Mouse (Mus musculus): Measurements from ENCODE around the gene Fam107b. TPM values are rescaled to one million over a fixed set of nuclear protein-coding genes. Genes with fewer than 3 reads are reported as not detected.

Fam107b gene
- polyA plus RNA-seq, 1 experiment: 25.9 TPM

GRCm38 (mm10) chr2:3641001-3641770, 70.9 kb downstream of the Fam107b start:
- 81% methylated on average over 9 of the region's 9 CpGs for WGBS
- no peak for DNase-seq (ENCODE audit: low read depth in 1 of 2, low spot score in 2 of 2)
- H3K27ac ChIP-seq (ENCODE audit: insufficient read depth, low read length): no peak overlapping the region
- H3K4me1 ChIP-seq (ENCODE audit: control insufficient read depth, insufficient read depth, insufficient read length): no peaks in the 10 kb centered on the region
- TF ChIP-seq CTCF (IDR thresholded peaks at IDR 0.05; ENCODE audit: extremely low read depth, insufficient read depth, insufficient read length, insufficient replicate concordance) (no peak), POLR2A (IDR thresholded peaks at IDR 0.05; ENCODE audit: low read depth, low read length) (no peak)
- no peaks in the 10 kb centered on the region for H3K36me3 ChIP-seq (ENCODE audit: control insufficient read depth, insufficient read depth, low read length)
- no peak overlapping the region for H3K4me3 ChIP-seq (ENCODE audit: extremely low read depth, insufficient read depth, insufficient read length)
- no peaks in the 10 kb centered on the region for H3K27me3 ChIP-seq (ENCODE audit: control insufficient read depth, insufficient read depth, low read length)

- Histone ChIP-seq H3K27me3 (ENCODE audit: control insufficient read depth, insufficient read depth, low read length) (no peaks in the 10 kb centered on the region), H3K36me3 (ENCODE audit: control insufficient read depth, insufficient read depth, low read length) (no peaks in the 10 kb centered on the region), H3K27ac (ENCODE audit: insufficient read depth, low read length) (no peak overlapping the region), H3K4me3 (ENCODE audit: extremely low read depth, insufficient read depth, insufficient read length) (no peak overlapping the region), H3K4me1 (ENCODE audit: control insufficient read depth, insufficient read depth, insufficient read length) (no peaks in the 10 kb centered on the region)
- TF ChIP-seq CTCF (IDR thresholded peaks at IDR 0.05; ENCODE audit: extremely low read depth, insufficient read depth, insufficient read length, insufficient replicate concordance) (no peak), POLR2A (IDR thresholded peaks at IDR 0.05; ENCODE audit: low read depth, low read length) (no peak)
- no peak for DNase-seq (ENCODE audit: low read depth in 1 of 2, low spot score in 2 of 2)
Measured at GRCm38 (mm10) chr2:3642949-3643348, 72.7 kb downstream of the Fam107b start.

GRCm38 (mm10) chr2:3645741-3646140, 75.5 kb downstream of the Fam107b start:
- Histone ChIP-seq H3K4me1 (ENCODE audit: control insufficient read depth, insufficient read depth, insufficient read length) (no peaks in the 10 kb centered on the region), H3K27ac (ENCODE audit: insufficient read depth, low read length) (no peak overlapping the region), H3K4me3 (ENCODE audit: extremely low read depth, insufficient read depth, insufficient read length) (no peak overlapping the region), H3K36me3 (ENCODE audit: control insufficient read depth, insufficient read depth, low read length) (no peaks in the 10 kb centered on the region), H3K27me3 (ENCODE audit: control insufficient read depth, insufficient read depth, low read length) (no peaks in the 10 kb centered on the region)
- WGBS: 79% methylated on average over 4 of the region's 4 CpGs
- no peak for TF ChIP-seq CTCF (IDR thresholded peaks at IDR 0.05; ENCODE audit: extremely low read depth, insufficient read depth, insufficient read length, insufficient replicate concordance)
- TF ChIP-seq POLR2A (IDR thresholded peaks at IDR 0.05; ENCODE audit: low read depth, low read length): no peak
- no peak for DNase-seq (ENCODE audit: low read depth in 1 of 2, low spot score in 2 of 2)

GRCm38 (mm10) chr2:3649171-3649570, 78.9 kb downstream of the Fam107b start:
- no peak for DNase-seq (ENCODE audit: low read depth in 1 of 2, low spot score in 2 of 2)
- no peaks in the 10 kb centered on the region for H3K36me3 ChIP-seq (ENCODE audit: control insufficient read depth, insufficient read depth, low read length)
- WGBS: 73% methylated on average over 5 of the region's 5 CpGs
- no peak overlapping the region for H3K4me3 ChIP-seq (ENCODE audit: extremely low read depth, insufficient read depth, insufficient read length)
- H3K27me3 ChIP-seq (ENCODE audit: control insufficient read depth, insufficient read depth, low read length): no peaks in the 10 kb centered on the region
- H3K27ac ChIP-seq (ENCODE audit: insufficient read depth, low read length): no peak overlapping the region
- no peaks in the 10 kb centered on the region for H3K4me1 ChIP-seq (ENCODE audit: control insufficient read depth, insufficient read depth, insufficient read length)
- TF ChIP-seq CTCF (IDR thresholded peaks at IDR 0.05; ENCODE audit: extremely low read depth, insufficient read depth, insufficient read length, insufficient replicate concordance): no peak
- TF ChIP-seq POLR2A (IDR thresholded peaks at IDR 0.05; ENCODE audit: low read depth, low read length): no peak

GRCm38 (mm10) chr2:3654606-3655005, 84.3 kb downstream of the Fam107b start:
- Histone ChIP-seq H3K4me1 (ENCODE audit: control insufficient read depth, insufficient read depth, insufficient read length) (peaks cover 24% of the 10 kb centered on the region; the same call in 1 of the 2 replicates), H3K27ac (ENCODE audit: insufficient read depth, low read length) (no peak overlapping the region), H3K4me3 (ENCODE audit: extremely low read depth, insufficient read depth, insufficient read length) (no peak overlapping the region), H3K36me3 (ENCODE audit: control insufficient read depth, insufficient read depth, low read length) (no peaks in the 10 kb centered on the region), H3K27me3 (ENCODE audit: control insufficient read depth, insufficient read depth, low read length) (no peaks in the 10 kb centered on the region)
- TF ChIP-seq CTCF (IDR thresholded peaks at IDR 0.05; ENCODE audit: extremely low read depth, insufficient read depth, insufficient read length, insufficient replicate concordance) (no peak), POLR2A (IDR thresholded peaks at IDR 0.05; ENCODE audit: low read depth, low read length) (no peak)
- no peak for DNase-seq (ENCODE audit: low read depth in 1 of 2, low spot score in 2 of 2)

- WGBS: 73% methylated on average over 3 of the region's 3 CpGs
- Histone ChIP-seq H3K36me3 (ENCODE audit: control insufficient read depth, insufficient read depth, low read length) (no peaks in the 10 kb centered on the region), H3K27ac (ENCODE audit: insufficient read depth, low read length) (peak overlapping the region; percentile 50; the same call in 1 of the 2 replicates), H3K27me3 (ENCODE audit: control insufficient read depth, insufficient read depth, low read length) (no peaks in the 10 kb centered on the region), H3K4me1 (ENCODE audit: control insufficient read depth, insufficient read depth, insufficient read length) (peaks cover 28% of the 10 kb centered on the region; the same call in 1 of the 2 replicates), H3K4me3 (ENCODE audit: extremely low read depth, insufficient read depth, insufficient read length) (no peak overlapping the region)
- no peak for TF ChIP-seq CTCF (IDR thresholded peaks at IDR 0.05; ENCODE audit: extremely low read depth, insufficient read depth, insufficient read length, insufficient replicate concordance)
- no peak for TF ChIP-seq POLR2A (IDR thresholded peaks at IDR 0.05; ENCODE audit: low read depth, low read length)
- no peak for DNase-seq (ENCODE audit: low read depth in 1 of 2, low spot score in 2 of 2)
Measured at GRCm38 (mm10) chr2:3656091-3656490, 85.8 kb downstream of the Fam107b start.

- Histone ChIP-seq H3K27me3 (ENCODE audit: control insufficient read depth, insufficient read depth, low read length) (no peaks in the 10 kb centered on the region), H3K36me3 (ENCODE audit: control insufficient read depth, insufficient read depth, low read length) (no peaks in the 10 kb centered on the region), H3K27ac (ENCODE audit: insufficient read depth, low read length) (peak overlapping the region; percentile 72), H3K4me3 (ENCODE audit: extremely low read depth, insufficient read depth, insufficient read length) (no peak overlapping the region), H3K4me1 (ENCODE audit: control insufficient read depth, insufficient read depth, insufficient read length) (peaks cover 28% of the 10 kb centered on the region; the same call in 1 of the 2 replicates)
- peak; percentile 48 to 52 for DNase-seq (ENCODE audit: low read depth in 1 of 2, low spot score in 2 of 2)
- no peak for TF ChIP-seq CTCF (IDR thresholded peaks at IDR 0.05; ENCODE audit: extremely low read depth, insufficient read depth, insufficient read length, insufficient replicate concordance)
- 18% methylated on average over 6 of the region's 6 CpGs for WGBS
Measured at GRCm38 (mm10) chr2:3656834-3657233, 86.5 kb downstream of the Fam107b start.
